Mouse (Mus musculus) heart, embryonic 12.5 days (tissue): ENCODE results near the gene Abcg5. TPM values are rescaled to one million over a fixed set of nuclear protein-coding genes. Genes with fewer than 3 reads are reported as not detected.

Experiments used
- ATAC-seq: fragments of 200-750 bp; cut with Nextera tagmentation; 2 replicates; pipeline ENCODE4 v1.8.0; 2017; ENCODE audit warnings: moderate TSS enrichment, moderate library complexity; ENCODE audit not compliant: insufficient number of reproducible peaks, low FRiP score
- H3K27ac ChIP-seq: fragments of 300-500 bp; sonication (generic); 2 replicates; pipeline ENCODE4 v1.5.1; 2016; ENCODE audit warnings: mild to moderate bottlenecking, moderate library complexity; ENCODE audit not compliant: poor library complexity, severe bottlenecking
- H3K27me3 ChIP-seq: fragments of 300-500 bp; sonication (generic); replicated peaks from 2 replicates; pipeline ENCODE4 v1.6.1; 2016; ENCODE audit warnings: mild to moderate bottlenecking, moderate library complexity
- H3K36me3 ChIP-seq: fragments of 300-500 bp; sonication (generic); 2 replicates; pipeline ENCODE4 v1.6.1; 2016; ENCODE audit warnings: mild to moderate bottlenecking, moderate library complexity
- H3K4me1 ChIP-seq: fragments of 300-500 bp; sonication (generic); replicated peaks from 2 replicates; pipeline ENCODE4 v1.6.1; 2016; ENCODE audit warnings: mild to moderate bottlenecking
- H3K4me2 ChIP-seq: fragments of 300-500 bp; sonication (generic); 2 replicates; pipeline ENCODE4 v1.6.1; 2016; ENCODE audit warnings: mild to moderate bottlenecking, moderate library complexity
- H3K4me3 ChIP-seq: fragments of 300-500 bp; sonication (generic); 2 replicates; pipeline ENCODE4 v1.5.1; 2016; ENCODE audit warnings: mild to moderate bottlenecking
- H3K9ac ChIP-seq: fragments of 300-500 bp; sonication (generic); 2 replicates; pipeline ENCODE4 v1.6.1; 2016; ENCODE audit warnings: mild to moderate bottlenecking, moderate library complexity
- H3K9me3 ChIP-seq: fragments of 300-500 bp; sonication (generic); replicated peaks from 2 replicates; pipeline ENCODE4 v1.6.1; 2016; ENCODE audit warnings: mild to moderate bottlenecking, moderate library complexity
- WGBS: fragments of 180-500 bp; shearing (Covaris S2); methylation state at CpG from one replicate; pipeline ENCODE4 v1.1.7; 2016; 5-methylcytosine and 5-hydroxymethylcytosine counted together
- polyA plus RNA-seq: library from polyadenylated mRNA; unstranded; fragments of >200 nt; fragmentation: Nextera tagmentation; extraction: Ambion mirVana; gene quantifications from 2 replicates; pipeline ENCODE4 v1.2.1, GENCODE M21; 2016

Abcg5 gene
- polyA plus RNA-seq, 1 experiment from 2014 or later = 0.42 TPM

DNA sequence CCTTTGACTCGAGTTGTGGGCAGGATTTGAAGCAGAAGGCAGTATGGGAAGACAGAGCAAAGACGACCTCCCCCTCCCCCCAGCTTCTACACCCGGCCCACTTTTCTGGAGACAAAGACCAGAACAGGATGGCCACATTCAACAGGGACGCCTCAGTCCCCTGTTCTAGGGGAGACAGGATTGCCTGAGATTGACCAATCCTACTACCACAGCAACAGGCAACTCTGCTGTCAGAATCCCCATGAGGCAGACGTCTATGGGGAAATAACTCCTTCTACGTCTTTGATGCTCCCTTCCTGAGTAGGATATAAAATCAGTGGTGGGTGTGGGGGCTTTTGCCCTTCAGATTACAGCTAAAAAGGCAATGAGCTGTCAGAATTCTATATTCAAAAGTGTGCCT is 1.5 kb upstream of the Abcg5 start:
- Histone ChIP-seq H3K9me3 (no peaks in the 10 kb centered on the region), H3K4me3 (no peak overlapping the region), H3K4me2 (no peak overlapping the region), H3K9ac (no peak overlapping the region), H3K27me3 (0 out of 2 replicates have a peak, but pooled peaks cover 4% of the 10 kb centered on the region), H3K4me1 (peaks cover 24% of the 10 kb centered on the region), H3K27ac (no peak overlapping the region), H3K36me3 (no peaks in the 10 kb centered on the region)
- WGBS = 40% methylated on average over 6 of the region's 6 CpGs
- ATAC-seq = no peak

GRCm38 (mm10) chr17:84681670-84682069 is 1.1 kb downstream of the Abcg5 start:
- Histone ChIP-seq H3K9ac (no peak overlapping the region), H3K9me3 (no peaks in the 10 kb centered on the region), H3K27me3 (no peaks in the 10 kb centered on the region), H3K36me3 (no peaks in the 10 kb centered on the region), H3K4me3 (no peak overlapping the region), H3K4me1 (peaks cover 24% of the 10 kb centered on the region), H3K4me2 (no peak overlapping the region), H3K27ac (no peak overlapping the region)
- 72% methylated on average over 3 of the region's 3 CpGs for WGBS
- no peak for ATAC-seq

- Histone ChIP-seq H3K4me1 (peaks cover 5% of the 10 kb centered on the region; the same call in 1 of the 2 replicates), H3K36me3 (no peaks in the 10 kb centered on the region), H3K27ac (no peak overlapping the region), H3K4me3 (no peak overlapping the region), H3K4me2 (no peak overlapping the region), H3K27me3 (0 out of 2 replicates have a peak, but pooled peaks cover 13% of the 10 kb centered on the region), H3K9me3 (no peaks in the 10 kb centered on the region), H3K9ac (no peak overlapping the region)
- 87% methylated on average over 11 of the region's 11 CpGs for WGBS
- ATAC-seq = no peak
These were observed 5.2 kb downstream of the Abcg5 start for GRCm38 (mm10) chr17:84677595-84677994.

DNA sequence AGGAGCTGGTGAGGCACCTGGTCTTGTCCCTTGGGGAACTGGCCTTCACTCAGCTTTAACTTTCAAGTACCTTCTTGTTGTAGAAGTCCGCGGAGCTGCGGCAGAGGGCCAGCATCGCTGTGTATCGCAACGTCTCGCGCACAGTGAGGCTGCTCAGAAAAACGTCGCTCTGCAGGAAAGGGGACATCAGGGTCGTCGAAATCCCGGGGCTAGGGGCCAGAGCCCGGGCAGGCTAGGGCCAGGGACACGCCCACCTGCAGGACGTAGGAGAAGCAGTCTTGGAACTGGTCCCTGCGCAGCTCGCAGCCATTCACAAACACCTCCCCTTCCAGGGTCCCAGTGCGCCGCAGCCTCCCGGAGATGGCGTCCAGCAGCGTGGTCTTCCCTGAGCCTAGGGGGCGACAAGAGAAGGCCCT is 6.9 kb downstream of the Abcg5 start, which contains the start of gene Abcg8:
Gene Abcg8, plus strand, starts transcription at position 352 of the 416 bp plus-strand sequence.
- Histone ChIP-seq H3K27me3 (0 out of 2 replicates have a peak, but pooled peaks cover 13% of the 10 kb centered on the region), H3K36me3 (no peaks in the 10 kb centered on the region), H3K4me3 (peak within 1 kb of the TSS; percentile 46), H3K4me2 (peak within 1 kb of the TSS; percentile 72), H3K4me1 (no peaks in the 10 kb centered on the region; the same call in 1 of the 2 replicates), H3K27ac (no peak within 1 kb of the TSS), H3K9me3 (no peaks in the 10 kb centered on the region), H3K9ac (peak within 1 kb of the TSS; percentile 49; the same call in 1 of the 2 replicates)
- ATAC-seq = 0 out of 2 replicates have a peak, but pooled peaks have one; percentile 48
- WGBS = under 1% methylated on average over 24 of the region's 24 CpGs

- Histone ChIP-seq H3K36me3 (no peaks in the 10 kb centered on the region), H3K9me3 (no peaks in the 10 kb centered on the region), H3K27ac (no peak overlapping the region), H3K4me3 (no peak overlapping the region), H3K9ac (no peak overlapping the region), H3K4me2 (no peak overlapping the region; the same call in 1 of the 2 replicates), H3K27me3 (0 out of 2 replicates have a peak, but pooled peaks cover 13% of the 10 kb centered on the region), H3K4me1 (no peaks in the 10 kb centered on the region; the same call in 1 of the 2 replicates)
- ATAC-seq = no peak
- 46% methylated on average over 4 of the region's 4 CpGs for WGBS
These were observed 7.6 kb downstream of the Abcg5 start for GRCm38 (mm10) chr17:84675204-84675603.

GRCm38 (mm10) chr17:84674048-84674447 is 8.8 kb downstream of the Abcg5 start:
- Histone ChIP-seq H3K9me3 (no peaks in the 10 kb centered on the region), H3K4me2 (no peak overlapping the region), H3K36me3 (no peaks in the 10 kb centered on the region), H3K27ac (no peak overlapping the region), H3K4me3 (no peak overlapping the region), H3K4me1 (no peaks in the 10 kb centered on the region; the same call in 1 of the 2 replicates), H3K27me3 (peaks cover 21% of the 10 kb centered on the region), H3K9ac (no peak overlapping the region)
- WGBS = 52% methylated on average over 7 of the region's 7 CpGs
- no peak for ATAC-seq

- Histone ChIP-seq H3K4me3 (no peak overlapping the region), H3K4me1 (no peaks in the 10 kb centered on the region; the same call in 1 of the 2 replicates), H3K27ac (no peak overlapping the region), H3K9ac (no peak overlapping the region), H3K36me3 (no peaks in the 10 kb centered on the region), H3K9me3 (no peaks in the 10 kb centered on the region), H3K27me3 (peaks cover 21% of the 10 kb centered on the region), H3K4me2 (no peak overlapping the region)
- 72% methylated on average over 16 of the region's 16 CpGs for WGBS
- no peak for ATAC-seq
These were observed 10.1 kb downstream of the Abcg5 start for GRCm38 (mm10) chr17:84672376-84673369.

DNA sequence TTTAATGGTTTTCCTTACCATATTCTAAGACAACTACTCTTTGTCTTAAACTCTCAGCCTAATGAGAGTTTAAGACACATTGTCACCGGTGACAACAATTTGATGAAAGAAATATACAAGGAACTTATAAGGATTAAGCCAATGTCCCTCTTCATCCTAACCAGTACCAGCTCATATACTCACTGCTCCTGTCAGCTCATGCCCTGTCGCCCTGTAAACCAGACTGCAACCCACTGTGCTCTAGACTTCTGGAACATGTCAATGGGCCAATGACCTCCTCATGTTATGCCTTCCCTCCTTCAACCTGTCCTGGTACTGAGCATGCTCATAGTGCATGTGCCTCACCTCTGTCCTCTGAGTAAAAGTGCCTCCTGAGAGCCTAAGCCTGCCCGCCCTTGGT is 15.0 kb downstream of the Abcg5 start:
- no peak overlapping the region for H3K4me2 ChIP-seq
- 81% methylated on average over 3 of the region's 3 CpGs for WGBS
- peaks cover 8% of the 10 kb centered on the region for H3K27me3 ChIP-seq
- no peak for ATAC-seq
- H3K9ac ChIP-seq = no peak overlapping the region
- H3K36me3 ChIP-seq = no peaks in the 10 kb centered on the region
- H3K4me3 ChIP-seq = no peak overlapping the region
- H3K4me1 ChIP-seq = peaks cover 10% of the 10 kb centered on the region
- H3K9me3 ChIP-seq = no peaks in the 10 kb centered on the region
- H3K27ac ChIP-seq = no peak overlapping the region

DNA sequence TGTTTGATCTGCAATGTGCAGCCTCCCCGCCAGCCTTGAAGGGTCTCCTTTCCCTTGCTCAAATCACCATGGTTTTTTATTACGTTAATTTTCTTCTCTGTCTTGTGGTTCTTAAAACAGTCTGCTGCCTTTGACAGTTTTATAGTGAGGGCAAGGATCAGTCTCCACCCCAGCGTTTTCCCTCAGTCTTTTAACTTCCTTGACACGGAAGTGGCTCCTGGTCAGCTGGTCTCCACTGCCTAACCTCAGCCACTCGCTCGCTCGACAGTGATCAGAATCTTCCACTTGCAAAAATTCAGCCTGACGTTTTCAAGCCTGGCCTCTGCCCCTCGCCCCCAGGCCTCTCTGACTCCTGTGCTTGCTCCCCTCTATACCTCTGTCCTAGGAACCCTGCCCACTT is 17.1 kb downstream of the Abcg5 start:
- ATAC-seq = no peak
- Histone ChIP-seq H3K4me3 (no peak overlapping the region), H3K27ac (no peak overlapping the region), H3K4me1 (peaks cover 10% of the 10 kb centered on the region), H3K4me2 (no peak overlapping the region), H3K9ac (no peak overlapping the region), H3K9me3 (no peaks in the 10 kb centered on the region), H3K36me3 (no peaks in the 10 kb centered on the region), H3K27me3 (peaks cover 8% of the 10 kb centered on the region)
- WGBS = 32% methylated on average over 9 of the region's 9 CpGs

GRCm38 (mm10) chr17:84665053-84665452 is 17.8 kb downstream of the Abcg5 start:
- H3K4me3 ChIP-seq = no peak overlapping the region

GRCm38 (mm10) chr17:84658951-84659350 is 23.9 kb downstream of the Abcg5 start:
- ATAC-seq = no peak
- Histone ChIP-seq H3K9ac (no peak overlapping the region), H3K4me1 (no peaks in the 10 kb centered on the region), H3K9me3 (no peaks in the 10 kb centered on the region), H3K36me3 (no peaks in the 10 kb centered on the region), H3K4me2 (no peak overlapping the region), H3K27ac (no peak overlapping the region), H3K4me3 (no peak overlapping the region), H3K27me3 (no peaks in the 10 kb centered on the region)
- 73% methylated on average over 8 of the region's 8 CpGs for WGBS

More at GRCm38 (mm10) chr17:84665053-84665452, 17.8 kb downstream of the Abcg5 start:
- no peaks in the 10 kb centered on the region for H3K9me3 ChIP-seq
- peaks cover 8% of the 10 kb centered on the region for H3K27me3 ChIP-seq
- no peaks in the 10 kb centered on the region for H3K36me3 ChIP-seq
- 45% methylated on average over 10 of the region's 10 CpGs for WGBS
- peaks cover 10% of the 10 kb centered on the region for H3K4me1 ChIP-seq
- H3K4me2 ChIP-seq = no peak overlapping the region
- ATAC-seq = no peak
- H3K27ac ChIP-seq = no peak overlapping the region
- H3K9ac ChIP-seq = no peak overlapping the region
